Mouse (Mus musculus): Measurements from ENCODE around the gene Thop1.

GRCm38 (mm10) chr10:81022744-81023143 is 47.1 kb upstream of the Thop1 start:
- TF ChIP-seq CTCF (conservative IDR thresholded peaks at IDR 0.05; ENCODE audit: low read length) (peak; percentile 95), POU5F1 (IDR thresholded peaks at IDR 0.05; ENCODE audit: borderline replicate concordance, low read length) (no peak)
